Mouse (Mus musculus): ENCODE data around the gene Arl3.

DNA sequence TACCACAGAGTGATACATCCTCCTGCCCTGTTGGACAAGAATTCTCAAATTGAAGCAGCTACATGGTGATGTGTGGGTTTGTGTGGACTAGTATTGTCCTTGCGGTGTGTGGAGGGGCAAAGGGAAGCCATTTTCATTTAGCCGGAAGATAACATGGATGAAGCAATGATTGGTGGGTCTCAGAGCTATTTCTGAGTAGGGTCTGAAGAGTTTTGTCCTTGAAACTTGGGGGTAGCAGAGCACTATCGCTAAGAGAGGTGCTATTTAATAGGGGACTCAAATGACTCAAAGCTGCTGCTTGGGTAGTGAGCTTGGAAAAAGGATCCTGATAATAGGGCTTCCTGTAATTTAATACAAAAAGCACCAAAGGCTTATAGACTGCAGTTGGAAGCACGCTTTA lies 25.2 kb upstream of the Arl3 start:
- TF ChIP-seq CTCF (IDR thresholded peaks at IDR 0.05; ENCODE audit: borderline replicate concordance, insufficient read depth, low read depth, low read length) (no peak), POLR2A (IDR thresholded peaks at IDR 0.05; ENCODE audit: borderline replicate concordance, insufficient read depth, low read length) (no peak)

All from cerebellum, adult 2 months (tissue).